Mouse (Mus musculus) heart, postnatal 25 days (tissue): ENCODE data around the gene Aagab. TPM values are rescaled to one million over a fixed set of nuclear protein-coding genes. Genes with fewer than 3 reads are reported as not detected.
A peak's percentile ranks its signal among the peaks of the same experiment; 100 is the strongest.

Experiments
- DNase-seq: peaks from one replicate; pipeline ENCODE4 v3.0.0; 2022; ENCODE audit warnings: low spot score
- intact Hi-C: fragments of 180-260 bp; cut with DNase I; formaldehyde crosslinking; loops from one replicate; pipeline ENCODE4 v1.15.1; 2025
- total RNA-seq, 2 experiments: library from RNA; stranded (reverse); gene quantifications; 2 replicates each; pipeline ENCODE4 v1.2.3; 2021

Gene Aagab
- total RNA-seq, 2 experiments from 2014 or later, result 17.9 to 22.0 TPM

GRCm38 (mm10) chr9:63664792-63665646 is 62.6 kb downstream of the Aagab start:
- no peak for DNase-seq
- intact Hi-C loops, result no loop called here

- intact Hi-C loops, result no loop called here
These were observed 64.3 kb downstream of the Aagab start for GRCm38 (mm10) chr9:63666612-63667372.

GRCm38 (mm10) chr9:63667373-63667724 is 64.9 kb downstream of the Aagab start:
- intact Hi-C loops, result no loop called here

More at GRCm38 (mm10) chr9:63666612-63667372, 64.3 kb downstream of the Aagab start:
- DNase-seq, result no peak

GRCm38 (mm10) chr9:63668621-63669020 is 66.2 kb downstream of the Aagab start:
- intact Hi-C loops, result no loop called here
- no peak for DNase-seq

More at GRCm38 (mm10) chr9:63667373-63667724, 64.9 kb downstream of the Aagab start:
- no peak for DNase-seq

GRCm38 (mm10) chr9:63669816-63670215 is 67.4 kb downstream of the Aagab start:
- intact Hi-C loops, result no loop called here
- no peak for DNase-seq

- peak; percentile 64 for DNase-seq
- intact Hi-C loops, result no loop called here
These were observed 70.5 kb downstream of the Aagab start for GRCm38 (mm10) chr9:63672797-63673493.

- no peak for DNase-seq
- intact Hi-C loops, result no loop called here
These were observed 71.0 kb downstream of the Aagab start for GRCm38 (mm10) chr9:63673494-63673805.

- no peak for DNase-seq
- intact Hi-C loops, result no loop called here
These were observed 72.2 kb downstream of the Aagab start for GRCm38 (mm10) chr9:63674613-63675012.

- intact Hi-C loops, result no loop called here
- no peak for DNase-seq
These were observed 75.2 kb downstream of the Aagab start for GRCm38 (mm10) chr9:63677621-63678020.

GRCm38 (mm10) chr9:63678076-63678475 is 75.6 kb downstream of the Aagab start:
- DNase-seq, result no peak
- intact Hi-C loops, result no loop called here

GRCm38 (mm10) chr9:63682301-63682700 is 79.8 kb downstream of the Aagab start:
- no peak for DNase-seq
- intact Hi-C loops, result no loop called here

- no peak for DNase-seq
- intact Hi-C loops, result no loop called here
These were observed 80.5 kb downstream of the Aagab start for GRCm38 (mm10) chr9:63682943-63683342.

- intact Hi-C loops, result no loop called here
- DNase-seq, result no peak
These were observed 81.8 kb downstream of the Aagab start for GRCm38 (mm10) chr9:63684277-63684676.

GRCm38 (mm10) chr9:63685352-63685751 is 82.9 kb downstream of the Aagab start:
- DNase-seq, result no peak
- intact Hi-C loops, result no loop called here

GRCm38 (mm10) chr9:63687413-63688015 is 85.1 kb downstream of the Aagab start:
- DNase-seq, result no peak
- intact Hi-C loops, result no loop called here

- DNase-seq, result no peak
- intact Hi-C loops, result no loop called here
These were observed 88.1 kb downstream of the Aagab start for GRCm38 (mm10) chr9:63690511-63690910.

GRCm38 (mm10) chr9:63691960-63692359 is 89.5 kb downstream of the Aagab start:
- intact Hi-C loops, result no loop called here
- no peak for DNase-seq
